Mouse (Mus musculus) forebrain, postnatal 0 days (tissue): ENCODE measurements around the gene Slc9a8. TPM values are rescaled to one million over a fixed set of nuclear protein-coding genes. Genes with fewer than 3 reads are reported as not detected.

ENCODE experiments used
- ATAC-seq: fragments of 200-750 bp; cut with Nextera tagmentation; 2 replicates; pipeline ENCODE4 v1.8.0; 2017; ENCODE audit warnings: mild to moderate bottlenecking, moderate library complexity
- DNase-seq: peaks from one replicate; pipeline ENCODE4 v3.0.0-alpha.2; 2015
- H3K27ac ChIP-seq: fragments of 300-500 bp; sonication (generic); 2 replicates; pipeline ENCODE4 v1.5.1; 2014; ENCODE audit warnings: low read depth, mild to moderate bottlenecking, antibody characterized with exemption, low read length, moderate library complexity, mixed read lengths
- H3K27me3 ChIP-seq: fragments of 300-500 bp; sonication (generic); 2 replicates; pipeline ENCODE4 v1.6.1; 2014; ENCODE audit warnings: mild to moderate bottlenecking, low read length, mixed read lengths; ENCODE audit not compliant: insufficient read depth
- H3K36me3 ChIP-seq: fragments of 300-500 bp; sonication (generic); 2 replicates; pipeline ENCODE4 v1.6.1; 2014; ENCODE audit warnings: mild to moderate bottlenecking, moderate library complexity; ENCODE audit not compliant: insufficient read depth
- H3K4me1 ChIP-seq: fragments of 300-500 bp; sonication (generic); 2 replicates; pipeline ENCODE4 v1.6.1; 2014; ENCODE audit warnings: antibody characterized with exemption; ENCODE audit not compliant: insufficient read depth
- H3K4me2 ChIP-seq: fragments of 300-500 bp; sonication (generic); 2 replicates; pipeline ENCODE4 v1.6.1; 2014; ENCODE audit warnings: low read depth, mild to moderate bottlenecking, moderate library complexity
- H3K4me3 ChIP-seq: fragments of 300-500 bp; sonication (generic); 2 replicates; pipeline ENCODE4 v1.5.1; 2014; ENCODE audit warnings: low read depth, low read length, mixed read lengths
- H3K9ac ChIP-seq: fragments of 300-500 bp; sonication (generic); 2 replicates; pipeline ENCODE4 v1.6.1; 2014; ENCODE audit warnings: mild to moderate bottlenecking
- H3K9me3 ChIP-seq: fragments of 300-500 bp; sonication (generic); 2 replicates; pipeline ENCODE4 v1.6.1; 2016; ENCODE audit warnings: low read length
- CTCF ChIP-seq: sonication (generic); IDR thresholded peaks from 2 replicates; pipeline ENCODE4 v1.5.1; 2016; ENCODE audit warnings: antibody characterized with exemption, control low read depth, low read depth
- WGBS: fragments of 180-500 bp; shearing (Covaris S2); extraction: QIAGEN DNeasy Blood & Tissue Kit; methylation state at CpG from one replicate; pipeline ENCODE4 v1.1.7; 2014; 5-methylcytosine and 5-hydroxymethylcytosine counted together
- polyA plus RNA-seq: library from polyadenylated mRNA; unstranded; fragments of >200 nt; fragmentation: Nextera tagmentation; extraction: Ambion mirVana; gene quantifications from 2 replicates; pipeline ENCODE4 v1.2.1, GENCODE M21; 2015
- total RNA-seq: library from RNA; depleted of rRNA; stranded (reverse); fragments of >200 nt; gene quantifications from 2 replicates; pipeline ENCODE4 v1.2.3, GENCODE M21; 2014

The Slc9a8 gene
- total and polyA plus RNA-seq, 2 experiments from 2014 or later, result 18.0 to 38.4 TPM

GRCm38 (mm10) chr2:167502554-167503252 is 81.2 kb downstream of the Slc9a8 start:
- Histone ChIP-seq H3K4me1 (peaks cover 24% of the 10 kb centered on the region; the same call in 1 of the 2 replicates), H3K27me3 (no peaks in the 10 kb centered on the region), H3K36me3 (0 out of 2 replicates have a peak, but pooled peaks cover 10% of the 10 kb centered on the region), H3K4me3 (peak overlapping the region; percentile 95), H3K4me2 (peak overlapping the region; percentile 92), H3K27ac (peak overlapping the region; percentile 89), H3K9ac (peak overlapping the region; percentile 91; the same call in 1 of the 2 replicates), H3K9me3 (no peaks in the 10 kb centered on the region)
- TF ChIP-seq CTCF, result no peak
- DNase-seq, result no peak
- ATAC-seq, result peak; percentile 44
- 55% methylated on average over 13 of the region's 13 CpGs for WGBS

- H3K9me3 ChIP-seq, result no peaks in the 10 kb centered on the region
- H3K36me3 ChIP-seq, result peaks cover 16% of the 10 kb centered on the region; the same call in 1 of the 2 replicates
- peak overlapping the region; percentile 91 for H3K9ac ChIP-seq
- peak; percentile 41; the same call in 1 of the 2 replicates for TF ChIP-seq CTCF
- WGBS, result under 1% methylated on average over 70 of the region's 85 CpGs
- DNase-seq, result peak; percentile 92
- no peaks in the 10 kb centered on the region for H3K27me3 ChIP-seq
- peak overlapping the region; percentile 95 for H3K4me3 ChIP-seq
- peaks cover 24% of the 10 kb centered on the region; the same call in 1 of the 2 replicates for H3K4me1 ChIP-seq
- peak; percentile 97 for ATAC-seq
- H3K27ac ChIP-seq, result peak overlapping the region; percentile 89
- H3K4me2 ChIP-seq, result peak overlapping the region; percentile 92
These were observed 81.9 kb downstream of the Slc9a8 start for GRCm38 (mm10) chr2:167503253-167503895.

- H3K9me3 ChIP-seq, result no peaks in the 10 kb centered on the region
- peak; percentile 44 for DNase-seq
- peak overlapping the region; percentile 92 for H3K4me2 ChIP-seq
- no peak for TF ChIP-seq CTCF
- peak overlapping the region; percentile 91 for H3K9ac ChIP-seq
- H3K4me3 ChIP-seq, result peak overlapping the region; percentile 95
- H3K36me3 ChIP-seq, result peaks cover 22% of the 10 kb centered on the region
- WGBS, result under 1% methylated on average over 32 of the region's 32 CpGs
- peaks cover 24% of the 10 kb centered on the region; the same call in 1 of the 2 replicates for H3K4me1 ChIP-seq
- no peaks in the 10 kb centered on the region for H3K27me3 ChIP-seq
- peak; percentile 28 for ATAC-seq
- peak overlapping the region; percentile 89 for H3K27ac ChIP-seq
These were observed 82.4 kb downstream of the Slc9a8 start for GRCm38 (mm10) chr2:167503896-167504349.

- TF ChIP-seq CTCF, result no peak
- no peak for DNase-seq
- Histone ChIP-seq H3K9ac (0 out of 2 replicates have a peak overlapping the region, but pooled peaks have one; percentile 22), H3K4me2 (peak overlapping the region; percentile 92), H3K4me3 (0 out of 2 replicates have a peak overlapping the region, but pooled peaks have one; percentile 95), H3K36me3 (peaks cover 28% of the 10 kb centered on the region), H3K27me3 (no peaks in the 10 kb centered on the region), H3K27ac (no peak overlapping the region), H3K4me1 (peaks cover 24% of the 10 kb centered on the region; the same call in 1 of the 2 replicates), H3K9me3 (no peaks in the 10 kb centered on the region)
- 82% methylated on average over 3 of the region's 3 CpGs for WGBS
- no peak for ATAC-seq
These were observed 83.6 kb downstream of the Slc9a8 start for GRCm38 (mm10) chr2:167505127-167505526.

- 95% methylated on average over 10 of the region's 10 CpGs for WGBS
- peaks cover 24% of the 10 kb centered on the region; the same call in 1 of the 2 replicates for H3K4me1 ChIP-seq
- H3K9me3 ChIP-seq, result no peaks in the 10 kb centered on the region
- H3K27ac ChIP-seq, result no peak overlapping the region
- H3K4me3 ChIP-seq, result no peak overlapping the region
- no peak for DNase-seq
- H3K36me3 ChIP-seq, result peaks cover 41% of the 10 kb centered on the region
- H3K4me2 ChIP-seq, result no peak overlapping the region
- no peak for ATAC-seq
- H3K9ac ChIP-seq, result no peak overlapping the region
- H3K27me3 ChIP-seq, result no peaks in the 10 kb centered on the region
- TF ChIP-seq CTCF, result no peak
These were observed 85.2 kb downstream of the Slc9a8 start for GRCm38 (mm10) chr2:167506546-167507260.

- Histone ChIP-seq H3K4me2 (no peak overlapping the region), H3K36me3 (peaks cover 52% of the 10 kb centered on the region), H3K27ac (no peak overlapping the region), H3K9me3 (no peaks in the 10 kb centered on the region), H3K4me3 (no peak overlapping the region), H3K27me3 (no peaks in the 10 kb centered on the region), H3K9ac (no peak overlapping the region), H3K4me1 (peaks cover 24% of the 10 kb centered on the region; the same call in 1 of the 2 replicates)
- DNase-seq, result no peak
- WGBS, result 88% methylated on average over 3 of the region's 3 CpGs
- ATAC-seq, result no peak
- no peak for TF ChIP-seq CTCF
These were observed 86.3 kb downstream of the Slc9a8 start for GRCm38 (mm10) chr2:167507719-167508385.
